Mouse (Mus musculus) spleen, postnatal 4 days (tissue): Measurements from ENCODE around the gene Pxylp1.
A peak's percentile ranks its signal among the peaks of the same experiment; 100 is the strongest.

Experiments used
- DNase-seq, 2 experiments: peaks; one replicate each; pipeline ENCODE4 v3.0.0; 2022; ENCODE audit warnings: low spot score in 2 of 2

The Pxylp1 gene

GRCm38 (mm10) chr9:96823541-96823940 is 68.9 kb downstream of the Pxylp1 start:
- no peak for DNase-seq

GRCm38 (mm10) chr9:96823005-96823404 is 69.5 kb downstream of the Pxylp1 start:
- no peak for DNase-seq

GRCm38 (mm10) chr9:96818822-96819481 is 73.5 kb downstream of the Pxylp1 start:
- DNase-seq = no peak

- DNase-seq = peak in 1 of 2 experiments; percentile 44
Measured at GRCm38 (mm10) chr9:96818128-96818821, 74.2 kb downstream of the Pxylp1 start.

GRCm38 (mm10) chr9:96811996-96812395 is 80.5 kb downstream of the Pxylp1 start:
- DNase-seq = no peak

- DNase-seq = no peak
Measured at GRCm38 (mm10) chr9:96800131-96800825, 92.2 kb downstream of the Pxylp1 start.

GRCm38 (mm10) chr9:96797311-96797710 is 95.2 kb downstream of the Pxylp1 start:
- DNase-seq = no peak

- DNase-seq = no peak
Measured at GRCm38 (mm10) chr9:96795399-96795928, 97.0 kb downstream of the Pxylp1 start.

- DNase-seq = no peak
Measured at GRCm38 (mm10) chr9:96794601-96795000, 97.9 kb downstream of the Pxylp1 start.

- DNase-seq = no peak
Measured at GRCm38 (mm10) chr9:96792543-96792942, 99.9 kb downstream of the Pxylp1 start.

GRCm38 (mm10) chr9:96790389-96791007 is 102.0 kb downstream of the Pxylp1 start:
- DNase-seq = no peak

GRCm38 (mm10) chr9:96789906-96790305 is 102.6 kb downstream of the Pxylp1 start:
- DNase-seq = no peak

GRCm38 (mm10) chr9:96787797-96788196 is 104.7 kb downstream of the Pxylp1 start:
- DNase-seq = no peak

GRCm38 (mm10) chr9:96785871-96786342 is 106.6 kb downstream of the Pxylp1 start:
- DNase-seq = no peak

- no peak for DNase-seq
Measured at GRCm38 (mm10) chr9:96785187-96785586, 107.3 kb downstream of the Pxylp1 start.

- no peak for DNase-seq
Measured at GRCm38 (mm10) chr9:96783667-96784066, 108.8 kb downstream of the Pxylp1 start.

- no peak for DNase-seq
Measured at GRCm38 (mm10) chr9:96783258-96783657, 109.2 kb downstream of the Pxylp1 start.

- no peak for DNase-seq
Measured at GRCm38 (mm10) chr9:96782062-96782461, 110.4 kb downstream of the Pxylp1 start.
